Mouse (Mus musculus) liver (tissue): Measurements from ENCODE around the gene Alg3.

Source experiments
- DNase-seq: peaks from one replicate; pipeline ENCODE4 v3.0.0-alpha.2; 2020; ENCODE audit warnings: mixed read lengths

Alg3 gene

DNA sequence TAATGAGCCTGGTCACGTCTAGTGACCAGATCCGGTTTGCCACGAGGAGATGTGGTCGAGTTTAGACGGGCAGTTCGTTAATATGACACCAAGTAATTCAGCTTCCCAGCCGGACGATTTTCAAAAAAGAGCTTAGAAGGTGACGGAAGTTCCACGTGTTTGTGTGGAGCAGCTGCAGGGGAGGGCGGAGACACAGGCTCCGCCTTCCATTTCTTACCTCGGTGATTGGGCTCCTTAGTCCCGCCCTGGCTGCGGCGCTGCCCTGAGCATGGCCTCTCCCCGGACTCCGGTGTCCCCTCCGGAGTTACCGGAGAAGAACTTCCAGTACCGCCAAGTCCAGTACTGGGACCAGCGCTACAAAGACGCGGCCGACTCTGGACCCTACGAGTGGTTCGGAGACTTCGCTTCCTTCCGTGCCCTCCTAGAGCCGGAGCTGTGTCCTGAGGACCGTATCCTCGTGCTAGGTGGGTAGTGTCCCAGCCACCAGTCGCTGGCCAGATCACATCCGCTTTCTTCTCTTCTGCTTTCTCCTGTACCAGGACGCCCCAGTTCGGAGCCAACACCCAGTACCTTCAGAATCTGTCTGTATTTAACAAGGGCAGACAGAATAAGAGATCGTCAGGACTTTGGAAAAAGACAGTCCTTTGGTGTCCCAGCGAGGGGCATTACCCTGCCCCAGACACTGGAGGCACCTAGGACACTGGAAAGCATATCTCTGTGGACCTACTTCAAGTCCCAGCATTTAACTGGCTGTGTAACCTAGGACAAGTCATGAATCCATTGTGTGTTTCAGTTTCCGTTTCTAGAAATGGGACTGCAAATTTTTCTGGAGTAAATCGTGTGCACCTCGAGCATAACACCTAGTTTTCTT lies at the start of gene Alg3, which contains the start of the genes Eef1akmt4 and Gm49333:
Gene Alg3, minus strand, starts transcription at position 379 of the 871 bp plus-strand sequence.
Gene Eef1akmt4, plus strand, starts transcription at position 237 of the 871 bp plus-strand sequence.
Gene Gm49333, plus strand, starts transcription at position 254 of the 871 bp plus-strand sequence.
- DNase-seq, result peak; percentile 91

DNA sequence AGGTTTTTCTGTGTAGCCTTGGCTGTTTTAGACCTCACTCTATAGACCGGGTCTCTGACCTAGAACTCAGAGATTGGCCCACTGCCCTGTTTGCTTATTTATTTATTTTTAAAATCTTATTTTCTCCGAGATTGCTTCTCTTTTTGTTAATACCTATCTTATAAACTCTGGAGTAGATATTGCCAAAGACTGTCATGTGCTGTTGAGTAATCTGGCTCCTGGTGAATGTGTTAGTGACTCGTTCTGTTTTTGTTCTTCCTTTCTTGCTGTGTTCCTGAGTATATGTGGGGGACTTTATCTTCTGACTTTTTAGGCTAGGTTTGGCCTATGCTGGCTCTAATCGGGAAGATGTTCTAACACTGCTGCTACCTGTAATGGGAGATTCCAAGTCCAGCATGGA lies 46.1 kb upstream of the Alg3 start:
- no peak for DNase-seq

DNA sequence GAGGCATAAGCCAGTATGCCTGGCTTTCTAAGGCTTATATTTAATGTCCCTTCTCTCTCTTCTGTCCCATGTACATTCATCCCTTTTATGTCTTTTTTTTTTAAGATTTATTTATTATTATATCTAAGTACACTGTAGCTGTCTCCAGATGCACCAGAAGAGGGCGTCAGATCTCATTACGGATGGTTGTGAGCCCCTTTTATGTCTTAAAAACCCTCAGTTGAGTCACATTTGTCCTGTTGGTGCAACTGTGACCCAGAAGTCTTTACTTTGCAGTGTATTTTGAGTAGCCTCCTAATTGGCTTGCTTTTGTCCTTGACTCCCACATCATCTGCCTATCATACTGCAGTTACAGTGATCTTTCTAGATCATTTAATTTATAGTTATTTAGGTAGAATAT lies 41.8 kb upstream of the Alg3 start:
- no peak for DNase-seq

DNA sequence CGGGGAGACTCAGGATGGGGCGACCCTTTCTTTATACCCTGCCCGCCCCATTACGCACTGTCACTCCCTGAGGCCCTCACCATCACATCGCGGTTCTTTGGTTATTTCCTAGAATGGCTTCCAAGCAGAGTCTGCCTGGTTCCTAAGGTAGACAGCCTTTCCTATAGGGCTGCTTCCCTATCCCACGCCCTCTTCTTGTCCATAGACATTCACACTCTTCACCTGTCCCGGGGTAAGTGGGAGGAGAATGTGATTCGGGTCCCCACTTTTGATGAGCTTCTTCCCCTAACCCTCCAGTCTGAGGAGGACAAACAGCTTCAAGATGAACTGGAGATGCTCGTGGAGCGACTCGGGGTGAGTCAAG lies 40.4 kb upstream of the Alg3 start:
- no peak for DNase-seq

DNA sequence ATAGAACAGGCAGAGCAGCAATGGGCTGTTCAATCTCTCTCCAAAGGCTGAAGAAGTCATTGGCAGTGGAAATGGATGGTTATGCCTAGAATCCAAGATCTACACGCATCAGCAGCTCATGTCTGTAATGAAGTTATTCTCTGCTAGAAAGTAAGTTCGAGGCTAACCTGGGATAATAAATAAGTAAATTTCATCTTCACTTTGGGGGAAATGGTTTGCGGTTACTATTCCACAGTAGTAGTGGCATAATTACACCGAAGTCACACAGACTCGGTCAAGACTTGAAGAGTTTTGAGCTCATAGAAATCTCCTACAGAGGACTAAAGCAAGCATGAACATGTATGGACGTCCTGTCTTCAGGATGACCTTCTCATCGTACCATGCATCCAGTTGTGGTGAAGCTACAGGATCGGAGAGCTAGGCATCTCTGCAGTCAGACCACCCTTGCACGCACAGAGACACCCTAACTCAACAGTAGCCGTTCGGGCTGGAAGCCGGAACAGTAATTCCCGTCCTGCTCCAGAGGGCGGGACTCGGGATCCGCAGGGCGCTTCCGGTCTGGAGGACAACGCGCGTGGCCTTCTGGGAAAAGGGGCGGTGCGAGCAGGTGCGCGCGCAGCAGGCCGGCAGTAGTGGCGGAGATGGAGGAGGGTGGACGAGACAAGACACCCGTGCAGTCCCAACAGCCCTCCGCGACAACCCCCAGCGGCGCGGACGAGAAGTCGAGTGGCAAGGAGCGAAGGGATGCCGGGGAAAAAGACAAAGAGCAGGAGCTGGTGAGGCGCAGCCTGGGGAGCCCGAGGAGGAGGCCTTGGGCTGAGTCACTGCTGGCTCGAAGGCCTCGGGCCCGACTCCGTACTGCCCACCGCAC lies 39.8 kb upstream of the Alg3 start, which contains the start of gene Psmd2:
Gene Psmd2, plus strand, starts transcription at position 577 of the 871 bp plus-strand sequence.
- DNase-seq, result peak; percentile 97

DNA sequence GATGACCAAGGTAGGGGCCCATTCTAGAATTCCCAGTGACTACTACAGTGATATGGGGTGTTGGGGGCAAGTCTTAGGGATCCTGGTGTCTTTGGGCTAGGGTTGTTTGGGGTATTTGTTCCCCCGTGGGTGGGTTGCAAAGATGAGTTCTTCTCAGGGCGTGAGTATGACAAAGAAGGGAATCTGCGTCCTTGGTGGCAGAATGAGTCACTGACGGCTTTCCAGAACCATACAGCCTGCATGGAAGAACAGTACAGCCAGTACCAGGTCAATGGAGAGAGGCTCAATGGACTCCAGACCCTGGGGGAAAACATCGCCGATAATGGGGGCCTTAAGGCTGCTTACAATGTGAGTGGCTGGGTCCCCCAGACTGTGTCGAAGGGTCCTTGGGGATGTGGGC lies 32.4 kb upstream of the Alg3 start:
- DNase-seq, result no peak

DNA sequence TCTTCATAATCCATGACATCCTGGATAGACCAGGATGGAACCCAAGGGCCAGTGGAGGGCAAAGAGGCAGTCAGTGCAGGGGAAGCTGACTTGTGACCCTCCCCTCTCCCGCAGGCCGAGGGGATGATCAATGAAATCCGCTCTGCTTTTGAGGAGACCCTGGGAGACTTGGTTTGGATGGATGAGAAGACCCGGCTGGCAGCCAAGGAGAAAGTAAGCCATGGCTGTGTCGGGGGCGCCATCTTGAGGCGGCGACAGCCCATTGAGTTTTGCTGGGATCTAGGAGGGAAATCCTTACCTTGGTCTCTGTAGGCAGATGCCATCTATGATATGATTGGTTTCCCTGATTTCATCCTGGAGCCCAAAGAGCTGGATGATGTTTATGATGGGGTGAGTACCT lies 30.6 kb upstream of the Alg3 start:
- DNase-seq, result peak; percentile 59

DNA sequence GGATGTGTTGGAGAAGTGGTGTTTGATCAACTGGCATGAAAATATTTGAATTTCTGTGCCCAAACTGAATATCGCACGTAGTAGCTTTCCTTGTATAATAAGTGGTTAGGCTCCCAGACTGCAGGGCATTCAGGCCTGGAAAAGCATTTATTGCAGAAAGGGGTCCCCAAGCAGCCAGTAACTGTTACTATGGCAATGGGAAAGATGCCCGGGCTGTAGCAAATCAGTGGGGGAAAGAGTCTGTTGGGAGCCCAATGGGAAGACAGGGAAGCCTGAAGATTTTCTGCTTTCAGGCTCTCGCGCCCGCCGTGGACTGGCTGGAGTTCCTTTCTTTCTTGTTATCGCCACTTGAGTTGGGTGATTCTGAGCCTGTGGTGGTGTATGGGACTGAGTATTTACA lies 26.8 kb upstream of the Alg3 start:
- DNase-seq, result no peak

DNA sequence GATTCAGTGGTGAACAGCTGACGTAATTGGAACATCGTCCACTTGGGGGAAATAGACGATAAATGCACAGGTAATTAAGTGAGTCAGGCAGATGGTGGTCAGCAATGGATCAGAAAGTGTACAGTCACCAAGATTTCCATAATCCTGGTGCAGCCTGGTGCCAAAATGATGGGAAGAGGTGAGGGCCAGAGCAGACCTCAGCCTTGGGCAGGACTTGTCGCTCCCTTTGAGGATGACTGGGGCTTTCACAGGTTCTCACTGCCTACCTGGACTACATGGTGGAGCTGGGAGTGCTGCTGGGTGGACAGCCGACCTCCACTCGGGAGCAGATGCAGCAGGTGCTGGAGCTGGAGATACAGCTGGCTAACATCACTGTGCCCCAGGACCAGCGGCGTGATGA lies 25.9 kb upstream of the Alg3 start:
- no peak for DNase-seq

DNA sequence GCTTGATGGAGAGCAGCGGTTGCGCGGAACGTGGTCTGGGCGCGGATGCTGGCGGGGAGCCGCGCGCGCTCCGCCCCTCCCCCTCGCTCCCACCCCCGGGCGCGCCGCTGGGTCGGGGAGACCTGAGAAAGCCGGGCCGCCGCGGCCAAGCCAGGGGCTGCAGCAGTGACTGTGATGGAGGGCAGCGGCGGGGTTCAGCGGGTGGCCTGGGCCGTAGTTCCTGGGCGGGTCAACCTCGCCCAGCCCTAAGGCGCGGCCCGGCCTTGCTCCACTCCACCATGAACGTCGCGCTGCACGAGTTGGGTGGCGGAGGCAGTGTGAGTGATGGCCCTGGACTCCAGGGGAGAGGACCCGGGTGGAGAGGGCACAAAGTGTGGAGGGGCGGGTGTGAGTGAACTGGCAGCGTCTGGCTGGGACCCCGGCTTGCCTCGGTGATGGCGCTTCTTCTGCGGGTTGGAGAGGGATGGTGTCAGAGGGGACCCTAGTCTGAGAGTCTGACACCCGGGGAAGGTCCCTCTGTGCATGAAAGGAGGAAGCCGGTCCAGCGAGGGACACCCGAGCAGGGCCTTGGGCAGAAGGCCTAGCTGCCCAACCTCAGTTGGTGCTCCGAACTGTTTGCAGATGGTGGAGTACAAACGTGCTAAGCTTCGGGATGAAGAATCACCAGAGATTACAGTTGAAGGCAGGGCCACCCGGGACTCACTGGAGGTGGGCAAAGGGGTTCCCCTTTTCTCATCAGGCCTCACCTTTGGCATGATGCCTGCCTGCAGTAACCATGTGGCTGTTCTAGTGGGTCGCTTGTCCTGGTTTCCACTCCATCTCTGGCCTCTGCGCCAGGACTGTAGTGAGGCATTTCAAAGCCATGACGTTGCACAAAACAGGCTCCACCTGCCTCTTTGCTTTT lies 18.4 kb upstream of the Alg3 start, which contains the start of gene Ece2:
Gene Ece2, plus strand, starts transcription at position 98 of the 904 bp plus-strand sequence.
- peak; percentile 5 for DNase-seq

DNA sequence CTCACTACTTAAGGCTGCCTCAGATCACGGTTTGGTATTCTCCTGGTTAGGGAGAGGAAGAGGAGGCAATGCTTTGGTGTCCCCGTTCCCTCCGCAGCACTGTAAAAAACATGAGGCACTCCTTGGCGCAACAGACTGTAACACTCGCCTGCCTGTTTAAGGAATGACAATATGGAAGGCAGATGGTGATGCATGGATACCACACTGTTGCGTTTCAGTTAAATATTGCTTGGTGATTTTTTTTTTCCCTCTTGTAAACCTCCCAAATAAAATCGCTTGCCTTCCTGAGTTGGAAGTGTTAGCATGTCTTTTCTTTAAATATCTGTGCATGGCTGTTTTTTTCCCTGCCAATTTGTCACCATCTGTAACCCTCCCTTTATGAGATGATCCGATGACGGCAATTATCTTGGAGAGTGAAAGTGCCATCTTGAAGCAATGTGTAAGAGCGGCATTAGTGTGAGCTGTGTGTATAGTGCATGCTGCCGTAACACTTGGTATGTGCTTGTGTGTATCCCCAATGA lies 17.4 kb upstream of the Alg3 start:
- DNase-seq, result no peak

DNA sequence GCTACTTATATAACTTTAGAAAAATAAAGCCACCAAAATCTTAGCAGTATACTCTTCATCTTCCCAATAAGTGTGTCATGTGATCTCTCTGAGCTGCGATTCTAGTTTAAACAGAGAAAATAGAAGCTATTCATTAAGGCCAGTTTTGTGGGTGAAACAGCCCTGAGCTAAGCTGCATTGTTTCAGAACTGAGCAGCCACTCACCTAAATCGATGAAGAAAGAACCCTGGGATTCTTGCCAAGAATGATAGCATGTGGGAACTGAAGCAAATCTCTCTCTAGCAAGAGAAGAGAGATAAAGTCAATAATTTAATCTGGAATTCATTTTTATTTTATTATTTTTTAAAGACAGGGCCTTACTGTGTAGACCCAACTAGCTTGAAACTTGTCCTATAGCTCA lies 11.7 kb upstream of the Alg3 start:
- DNase-seq, result no peak

DNA sequence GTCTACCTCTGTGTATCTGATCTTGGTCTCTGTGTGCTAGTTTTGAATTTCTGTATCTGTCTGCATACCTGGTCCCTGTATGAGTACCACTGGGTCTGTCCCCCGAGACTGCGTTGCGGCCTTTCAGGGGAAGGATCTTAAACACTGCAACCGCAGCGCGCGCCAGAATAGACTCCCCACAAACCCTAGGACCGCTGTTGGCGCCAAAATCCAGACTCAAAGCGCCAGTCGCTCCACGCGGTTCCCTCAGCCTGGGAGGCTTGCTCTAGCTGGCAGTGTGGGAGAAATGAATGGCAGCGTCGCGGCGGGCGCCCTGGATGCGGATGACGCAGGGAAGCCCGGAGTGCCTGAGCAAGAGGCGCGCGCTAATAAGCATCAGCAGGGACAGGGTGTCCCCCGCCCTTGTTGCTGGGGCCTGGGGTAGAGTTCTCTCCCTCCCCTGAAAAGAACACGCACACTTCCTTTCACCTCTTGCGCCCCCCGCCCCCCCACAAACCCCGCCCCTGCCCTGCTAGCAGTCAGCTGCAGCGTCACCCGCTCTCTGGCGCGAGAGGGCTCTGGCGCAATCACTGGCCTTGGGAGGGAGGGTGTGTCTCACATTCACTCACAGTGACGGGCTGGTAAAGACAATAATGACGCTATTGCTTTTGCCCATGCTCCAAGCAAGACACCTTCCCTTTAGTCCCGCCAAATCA lies 10.6 kb upstream of the Alg3 start:
- peak; percentile 70 for DNase-seq

DNA sequence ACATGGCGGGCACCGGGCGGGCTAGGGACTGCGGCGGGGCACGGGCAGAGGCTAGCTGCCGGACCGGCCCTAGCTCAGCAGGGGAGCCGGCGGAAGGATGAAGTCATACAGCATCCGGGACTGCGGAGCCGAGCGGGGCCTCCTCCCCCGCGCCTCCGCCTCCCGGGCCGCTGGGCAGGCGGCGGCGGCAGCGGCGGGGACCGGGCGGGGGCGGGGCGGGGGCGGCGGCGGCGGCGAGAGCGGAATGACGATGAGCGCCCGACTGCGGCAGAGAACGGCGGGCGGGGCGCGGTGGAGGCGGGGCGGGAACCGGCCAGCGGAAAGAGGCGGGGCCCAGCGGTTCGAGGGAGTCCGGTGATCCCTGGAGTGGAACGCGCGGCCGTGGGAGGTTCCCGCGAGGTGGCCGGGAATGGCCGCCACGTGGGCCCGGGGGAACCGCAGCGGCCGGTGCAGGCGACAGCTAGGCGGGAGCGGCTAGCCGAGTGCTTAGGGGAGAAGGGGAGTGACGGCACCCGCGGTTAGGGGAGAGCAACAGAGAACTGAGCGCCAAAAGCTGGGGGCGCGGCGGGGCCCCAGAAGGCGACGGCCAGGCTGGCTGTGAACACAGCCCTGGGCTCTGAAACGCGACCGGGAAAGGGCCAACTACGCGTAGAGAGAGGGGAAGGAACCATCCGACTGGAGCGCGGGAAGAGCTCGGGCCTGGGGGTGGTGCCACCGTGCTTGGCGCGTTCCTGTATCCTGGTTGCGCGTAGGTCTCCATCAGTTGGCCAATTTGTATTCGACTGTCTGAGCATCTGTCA lies 9.9 kb upstream of the Alg3 start, which contains the start of gene Camk2n2:
Gene Camk2n2, minus strand, starts transcription at position 97 of the 800 bp plus-strand sequence.
- peak; percentile 79 for DNase-seq

DNA sequence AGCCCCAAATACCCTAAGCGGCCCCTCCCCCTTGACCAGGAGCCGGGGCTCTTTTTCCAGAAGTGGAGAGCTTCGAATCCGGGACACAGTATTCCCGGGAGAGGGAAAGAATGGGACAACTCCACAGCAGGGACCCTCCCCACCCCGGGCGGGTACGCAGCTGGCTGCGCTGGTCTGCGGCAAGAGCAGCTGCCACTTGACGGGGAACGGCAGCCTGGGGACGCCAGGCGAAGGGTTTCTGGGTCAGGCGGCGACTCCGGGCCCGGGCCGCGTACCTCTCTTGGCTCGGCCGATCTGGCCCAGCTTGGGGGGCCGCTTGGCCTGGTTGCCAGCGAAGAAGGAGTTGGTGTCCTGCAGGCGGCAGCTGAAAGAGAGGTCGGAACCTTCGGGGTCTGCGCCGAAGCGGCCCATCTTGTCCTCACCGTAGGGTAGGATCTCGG lies 9.2 kb upstream of the Alg3 start:
- no peak for DNase-seq

DNA sequence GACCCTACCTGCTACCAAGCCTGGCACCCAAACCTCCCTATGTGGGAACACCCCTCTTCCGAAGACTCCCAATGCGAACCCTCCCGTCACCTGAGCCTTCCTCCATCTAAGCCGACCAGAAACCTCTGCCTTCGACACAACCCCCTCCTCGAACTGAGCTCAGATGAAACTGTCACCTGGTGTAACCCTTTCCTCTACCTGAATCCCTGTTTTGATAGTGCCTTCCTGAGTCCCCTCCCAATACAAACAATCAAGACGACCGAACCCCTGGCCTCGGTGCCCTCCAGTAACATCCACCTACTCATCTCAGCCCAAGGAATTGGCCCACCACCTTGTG lies 8.8 kb upstream of the Alg3 start:
- DNase-seq, result no peak

DNA sequence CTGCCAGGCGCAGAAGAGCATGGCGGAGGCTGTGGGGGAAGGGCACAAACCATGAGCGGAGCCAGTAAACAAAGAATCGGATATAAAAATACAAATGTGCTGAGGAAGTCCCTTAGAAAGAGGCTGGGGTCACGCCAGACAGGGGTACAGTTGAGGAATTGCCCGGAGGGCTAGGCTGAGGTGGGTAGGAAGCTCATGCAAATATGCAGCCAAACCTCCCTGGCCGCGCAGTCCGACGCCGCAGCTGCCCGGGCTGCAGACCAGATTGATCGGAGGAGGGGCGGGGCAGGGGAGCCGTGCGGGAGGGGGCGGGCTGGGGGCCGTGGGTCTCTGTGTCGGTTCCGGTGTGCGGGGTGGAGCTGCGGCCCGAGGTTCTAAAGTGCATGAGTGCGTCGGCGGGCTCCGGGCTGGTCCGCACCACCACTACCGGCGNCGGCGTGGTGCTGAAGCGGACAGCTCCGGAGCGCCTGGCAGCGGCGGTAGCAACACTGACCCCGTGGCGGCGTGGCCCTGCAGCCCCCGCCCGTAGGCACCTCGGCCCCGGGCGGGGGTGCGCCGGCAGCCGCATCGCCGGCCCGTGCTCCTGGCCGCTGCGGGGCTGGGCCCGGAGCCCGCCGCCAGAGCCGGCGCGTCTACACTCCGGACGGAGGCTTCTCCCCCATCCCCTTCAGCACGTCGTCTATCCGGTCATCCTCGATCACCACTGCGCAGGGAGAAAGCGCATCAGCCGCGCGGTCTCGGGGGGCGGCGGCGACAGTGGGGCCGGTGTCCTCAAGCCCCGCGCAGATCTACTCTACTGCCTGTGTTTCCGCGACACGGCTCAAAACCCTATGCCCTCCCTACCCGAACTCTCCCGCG lies 8.2 kb upstream of the Alg3 start:
- DNase-seq, result peak; percentile 34

DNA sequence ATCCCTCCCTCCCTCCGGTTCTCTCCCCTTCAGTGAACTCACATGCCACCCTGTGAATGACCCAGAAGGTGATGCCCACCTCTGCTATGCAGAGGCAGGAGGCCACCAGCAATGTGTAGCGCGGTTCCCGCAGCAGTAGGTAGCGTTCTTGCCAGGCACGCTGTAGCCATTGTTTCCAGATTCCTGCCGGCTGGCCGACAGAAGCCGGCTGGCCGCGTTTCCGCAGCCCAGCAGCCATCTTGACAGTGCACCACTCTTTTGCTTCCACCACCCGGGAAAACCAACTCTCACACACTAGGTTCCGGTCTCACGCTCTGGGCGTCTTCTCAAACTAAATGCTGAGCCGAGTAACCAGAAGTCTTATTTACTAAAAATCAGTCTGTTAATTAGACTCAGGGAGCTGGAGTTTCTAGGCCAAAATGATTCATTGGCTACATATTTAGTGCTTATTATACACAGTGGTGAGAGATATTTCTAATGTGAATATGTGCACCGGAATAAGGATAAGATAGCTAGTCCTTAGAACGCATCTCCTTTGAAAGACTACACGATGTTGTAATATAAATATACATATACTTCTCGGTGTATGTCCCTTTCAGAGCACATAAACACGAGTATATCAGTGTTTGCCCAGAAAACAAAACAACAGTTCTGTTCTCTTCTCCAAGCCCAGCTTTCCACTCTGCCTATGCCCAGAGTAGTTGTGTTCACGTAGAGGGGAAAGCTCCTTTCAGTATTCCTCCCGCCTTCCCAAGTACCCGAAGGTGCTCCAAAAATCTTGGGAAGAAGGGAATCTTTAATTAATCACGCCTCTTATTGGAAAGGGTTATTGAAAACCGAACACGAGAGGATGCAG lies 806 bp downstream of the Alg3 start:
- peak; percentile 74 for DNase-seq

DNA sequence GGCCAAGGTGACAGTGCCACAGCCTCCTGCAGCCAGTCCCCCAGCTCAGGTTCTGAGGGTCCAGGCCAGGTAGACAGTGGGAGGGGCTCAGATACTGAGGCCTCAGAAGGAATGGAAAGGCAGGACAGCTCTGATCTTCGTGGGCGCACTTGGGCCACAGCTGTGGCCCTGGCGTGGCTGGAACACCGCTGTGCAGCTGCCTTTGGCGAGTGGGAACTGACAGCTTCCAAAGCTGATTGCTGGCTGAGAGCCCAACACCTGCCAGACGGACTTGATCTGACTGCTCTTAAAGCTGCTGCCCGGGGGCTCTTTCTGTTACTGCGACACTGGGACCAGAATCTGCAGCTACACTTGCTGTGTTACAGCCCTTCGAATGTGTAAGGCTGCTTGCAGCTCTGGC lies 6.8 kb downstream of the Alg3 start:
- DNase-seq, result no peak
